ENCODE assay signal across 16 mouse cellular contexts in the genomic region with DNA sequence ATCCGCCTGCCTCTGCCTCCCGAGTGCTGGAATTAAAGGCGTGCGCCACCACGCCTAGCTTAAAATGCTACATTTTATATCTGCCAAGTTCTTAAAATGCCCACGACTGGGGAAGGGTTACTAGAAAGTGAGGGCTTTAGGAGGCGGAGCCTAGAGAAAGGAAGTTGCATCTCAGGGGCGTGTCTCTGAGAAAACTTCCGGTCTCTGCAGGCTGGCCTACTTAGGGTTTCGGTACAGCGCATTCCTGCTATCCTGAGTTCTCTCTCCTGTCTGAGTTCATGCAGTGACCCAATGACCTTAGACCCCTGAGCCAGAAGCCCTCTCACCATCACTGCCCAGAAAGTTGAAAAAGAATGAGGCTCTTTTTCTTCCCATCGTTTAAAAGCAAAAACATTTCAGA. TPM values are rescaled to one million over a fixed set of nuclear protein-coding genes. Genes with fewer than 3 reads are reported as not detected.
DNase-seq lines count a peak whose midpoint lies in the region; ATAC-seq and TF ChIP-seq lines count a peak whose summit lies in the region.
"Had no signal": no experiment of that assay in that cellular context is flagged by ENCODE, and none has a peak within 500 bp of the region (broad histone marks: within the 10 kb centered on the region; RNA-seq: fewer than 3 reads in every experiment).

No protein-coding gene starts in this region.

- no peak overlapping the region for H3K4me2 ChIP-seq in lung, embryonic 14.5 days
- H3K4me2 ChIP-seq in liver, embryonic 15.5 days = peak overlapping the region; percentile 36
- H3K4me2 ChIP-seq: embryonic facial prominence, embryonic 15.5 days; intestine, embryonic 15.5 days had no signal

- no peak for ATAC-seq in lung, embryonic 14.5 days (ENCODE audit: insufficient read depth)
- ATAC-seq in liver, embryonic 15.5 days (ENCODE audit: insufficient read depth) = no peak
- ATAC-seq: intestine, embryonic 15.5 days had no signal

- H3K4me1 ChIP-seq in lung, embryonic 14.5 days (ENCODE audit: insufficient read depth) = peaks cover 19% of the 10 kb centered on the region
- peaks cover 17% of the 10 kb centered on the region for H3K4me1 ChIP-seq in ES-Bruce4 (ENCODE audit: control insufficient read depth, insufficient read depth, low read length)
- H3K4me1 ChIP-seq in liver, embryonic 15.5 days (replicated peaks) = peaks cover 66% of the 10 kb centered on the region

- TF ChIP-seq CTCF in lung, embryonic 14.5 days (IDR thresholded peaks at IDR 0.05; ENCODE audit: low read depth) = no peak
- TF ChIP-seq CTCF in ES-Bruce4 (IDR thresholded peaks at IDR 0.05; ENCODE audit: low read depth, low read length) = no peak

- TF ChIP-seq POLR2A in ES-Bruce4 (IDR thresholded peaks at IDR 0.05; ENCODE audit: insufficient read depth, low read length) = peak; percentile 62

- H3K9me3 ChIP-seq in lung, embryonic 14.5 days (ENCODE audit: low read depth, low read length) = no peaks in the 10 kb centered on the region
- H3K9me3 ChIP-seq in ES-Bruce4 (replicated peaks; ENCODE audit: control insufficient read depth, insufficient read depth, low read length, poor library complexity, severe bottlenecking) = no peaks in the 10 kb centered on the region
- H3K9me3 ChIP-seq in liver, embryonic 15.5 days (replicated peaks) = no peaks in the 10 kb centered on the region
- H3K9me3 ChIP-seq: embryonic facial prominence, embryonic 15.5 days; intestine, embryonic 15.5 days had no signal

- WGBS in lung, embryonic 14.5 days = 69% methylated on average over 12 of the region's 12 CpGs
- WGBS in liver, embryonic 15.5 days (ENCODE audit: insufficient replicate concordance) = 43% methylated on average over 12 of the region's 12 CpGs

- no peaks in the 10 kb centered on the region for H3K36me3 ChIP-seq in lung, embryonic 14.5 days (ENCODE audit: insufficient read depth)
- no peaks in the 10 kb centered on the region for H3K36me3 ChIP-seq in ES-Bruce4 (ENCODE audit: control insufficient read depth, insufficient read depth, low read length, poor library complexity, severe bottlenecking)
- no peaks in the 10 kb centered on the region for H3K36me3 ChIP-seq in liver, embryonic 15.5 days (replicated peaks)
- H3K36me3 ChIP-seq: embryonic facial prominence, embryonic 15.5 days; G1E; intestine, embryonic 15.5 days had no signal

- no peak overlapping the region for H3K4me3 ChIP-seq in lung, embryonic 14.5 days (ENCODE audit: low read depth, low read length)
- peak overlapping the region; percentile 76 for H3K4me3 ChIP-seq in ES-Bruce4 (ENCODE audit: low read depth, low read length)
- peak overlapping the region; percentile 20; the same call in 1 of the 2 replicates for H3K4me3 ChIP-seq in liver, embryonic 15.5 days (replicated peaks)
- H3K4me3 ChIP-seq: embryonic facial prominence, embryonic 15.5 days; intestine, embryonic 15.5 days had no signal

- no peak overlapping the region for H3K27ac ChIP-seq in lung, embryonic 14.5 days (ENCODE audit: low read depth)
- peak overlapping the region; percentile 85 for H3K27ac ChIP-seq in ES-Bruce4 (ENCODE audit: insufficient read depth, low read length)
- H3K27ac ChIP-seq in liver, embryonic 15.5 days (replicated peaks) = peak overlapping the region; percentile 38; the same call in 1 of the 2 replicates
- H3K27ac ChIP-seq: embryonic facial prominence, embryonic 15.5 days; stomach, postnatal 0 days had no signal

- DNase-seq in lung, embryonic 14.5 days = peak; percentile 31
- DNase-seq in lung, postnatal 4 days = no peak
- DNase-seq in R1 (ENCODE audit: low read depth, low spot score) = peak; percentile 92
- no peak for DNase-seq in layer of hippocampus, adult 9-10 months (ENCODE audit: low spot score)
- no peak for DNase-seq in thymus, postnatal 4 days
- DNase-seq: cerebellum, postnatal 25 days; heart, adult 18-20 months; heart, postnatal 4 days; kidney, postnatal 25 days had no signal

- no peaks in the 10 kb centered on the region for H3K27me3 ChIP-seq in lung, embryonic 14.5 days (ENCODE audit: insufficient read depth, low read length)
- no peaks in the 10 kb centered on the region for H3K27me3 ChIP-seq in ES-Bruce4 (ENCODE audit: control insufficient read depth, insufficient read depth, low read length, poor library complexity, severe bottlenecking)
- H3K27me3 ChIP-seq in liver, embryonic 15.5 days = no peaks in the 10 kb centered on the region
- H3K27me3 ChIP-seq: embryonic facial prominence, embryonic 15.5 days; intestine, embryonic 15.5 days had no signal

- no peak overlapping the region for H3K9ac ChIP-seq in lung, embryonic 14.5 days
- H3K9ac ChIP-seq in ES-Bruce4 (ENCODE audit: low read depth, poor library complexity, severe bottlenecking) = peak overlapping the region; percentile 69
- no peak overlapping the region for H3K9ac ChIP-seq in liver, embryonic 15.5 days
- H3K9ac ChIP-seq: embryonic facial prominence, embryonic 15.5 days; intestine, embryonic 15.5 days had no signal

- no peak for TF ChIP-seq EP300 in ES-Bruce4 (IDR thresholded peaks at IDR 0.05; ENCODE audit: insufficient read depth, low read depth, low read length)

RNA-seq across cellular contexts. Expression of gene Parp16, which starts 1.9 kb away (rescaled TPM):
- 5.3 and 6.9 TPM in 2 replicates for polyA plus RNA-seq in lung, embryonic 14.5 days (2014; fragmentation: Nextera tagmentation; extraction: Ambion mirVana)
- 5.7 and 7.1 TPM in 2 replicates for polyA plus RNA-seq in ES-Bruce4 (2011; ENCODE audit: insufficient read depth, insufficient read length, low read depth, missing spikeins)
- polyA plus RNA-seq in liver, embryonic 15.5 days (2015; fragmentation: Nextera tagmentation; extraction: Ambion mirVana) = 9.5 and 10.2 TPM in 2 replicates

RNA-seq across cellular contexts. Expression of gene Igdcc3, which starts 52.2 kb away (rescaled TPM):
- 2.3 and 4.1 TPM in 2 replicates for polyA plus RNA-seq in lung, embryonic 14.5 days (2014; fragmentation: Nextera tagmentation; extraction: Ambion mirVana)
- polyA plus RNA-seq in ES-Bruce4 (2011; ENCODE audit: insufficient read depth, insufficient read length, low read depth, missing spikeins) = 8.6 and 8.9 TPM in 2 replicates
- 0.07 and 0.08 TPM in 2 replicates for polyA plus RNA-seq in liver, embryonic 15.5 days (2015; fragmentation: Nextera tagmentation; extraction: Ambion mirVana)
- polyA plus RNA-seq: G1E; small intestine, adult 2 months had no signal

Comparison
In these comparisons a context has a peak if more than half of its experiments do, and no peak if none do; other contexts are left out.
1. DNase-seq: peak in lung, embryonic 14.5 days (single experiment) and R1 (single experiment); none in lung, postnatal 4 days (0 of 2), layer of hippocampus, adult 9-10 months (single experiment) and thymus, postnatal 4 days (single experiment).